Mouse (Mus musculus) testis, adult 2 months (tissue): ENCODE data around the gene Tef.

ENCODE experiments used
- CTCF ChIP-seq: fragments of 200-500 bp; IDR thresholded peaks from 2 replicates; pipeline ENCODE4 v1.5.1; 2012; ENCODE audit warnings: low read depth, mild to moderate bottlenecking, inconsistent platforms, low read length, moderate library complexity; ENCODE audit not compliant: control insufficient read depth, insufficient read depth, insufficient replicate concordance
- POLR2A ChIP-seq: fragments of 200-500 bp; IDR thresholded peaks from 2 replicates; pipeline ENCODE4 v1.6.1; 2012; ENCODE audit warnings: low read depth, mild to moderate bottlenecking, inconsistent platforms, low read length, moderate library complexity; ENCODE audit not compliant: control insufficient read depth

DNA sequence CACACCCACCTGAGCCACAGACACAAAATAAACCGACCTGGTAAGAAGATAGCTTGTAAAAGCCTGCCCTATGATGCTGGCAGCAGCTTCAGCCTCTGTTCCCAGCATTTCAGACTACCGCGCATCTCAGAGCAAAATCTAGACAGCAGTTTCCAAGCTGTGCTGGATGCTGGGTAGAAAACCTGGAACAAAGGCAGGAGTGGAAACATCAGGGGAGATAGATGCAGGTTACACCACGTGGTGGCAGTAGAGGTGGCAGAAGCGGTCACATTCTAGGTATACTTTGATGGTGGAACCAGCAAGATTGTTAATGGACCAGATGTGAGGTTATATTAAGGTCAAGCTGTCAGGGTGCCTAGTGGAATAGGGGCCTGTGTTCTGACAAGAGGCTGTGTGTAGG is 17.5 kb upstream of the Tef start:
- no peak for TF ChIP-seq CTCF
- TF ChIP-seq POLR2A = no peak
